Mouse (Mus musculus) adrenal gland, postnatal 14 days (tissue): ENCODE measurements around the gene Tmem144. TPM values are rescaled to one million over a fixed set of nuclear protein-coding genes. Genes with fewer than 3 reads are reported as not detected.

Experiments
- DNase-seq: peaks from one replicate; pipeline ENCODE4 v3.0.0; 2021; ENCODE audit warnings: mixed read lengths
- total RNA-seq: library from RNA; stranded (reverse); gene quantifications from 2 replicates; pipeline ENCODE4 v1.2.3, GENCODE M21; 2021

Tmem144 gene
- total RNA-seq, 1 experiment from 2014 or later = 11.0 TPM

- peak; percentile 55 for DNase-seq
These were observed 12.3 kb upstream of the Tmem144 start for GRCm38 (mm10) chr3:79864824-79865223.

- DNase-seq = no peak
These were observed 5.6 kb upstream of the Tmem144 start for GRCm38 (mm10) chr3:79858221-79858620.

- DNase-seq = no peak
These were observed 5.2 kb upstream of the Tmem144 start for GRCm38 (mm10) chr3:79857780-79858179.

- DNase-seq = no peak
These were observed 465 bp downstream of the Tmem144 start for GRCm38 (mm10) chr3:79852108-79852507.

GRCm38 (mm10) chr3:79850656-79851055 is 1.9 kb downstream of the Tmem144 start:
- DNase-seq = no peak

- no peak for DNase-seq
These were observed 3.0 kb downstream of the Tmem144 start for GRCm38 (mm10) chr3:79849621-79850020.

- DNase-seq = no peak
These were observed 3.7 kb downstream of the Tmem144 start for GRCm38 (mm10) chr3:79848841-79849240.

GRCm38 (mm10) chr3:79846633-79847032 is 5.9 kb downstream of the Tmem144 start:
- DNase-seq = no peak

- DNase-seq = no peak
These were observed 8.6 kb downstream of the Tmem144 start for GRCm38 (mm10) chr3:79843999-79844398.

- DNase-seq = peak; percentile 79
These were observed 10.0 kb downstream of the Tmem144 start for GRCm38 (mm10) chr3:79842616-79843016.

- DNase-seq = peak; percentile 74
These were observed 10.4 kb downstream of the Tmem144 start for GRCm38 (mm10) chr3:79842165-79842564.

GRCm38 (mm10) chr3:79841475-79841874 is 11.1 kb downstream of the Tmem144 start:
- no peak for DNase-seq

GRCm38 (mm10) chr3:79838751-79839150 is 13.8 kb downstream of the Tmem144 start:
- peak; percentile 33 for DNase-seq

GRCm38 (mm10) chr3:79829289-79829688 is 23.3 kb downstream of the Tmem144 start:
- DNase-seq = no peak

- DNase-seq = peak; percentile 54
These were observed 27.3 kb downstream of the Tmem144 start for GRCm38 (mm10) chr3:79825067-79825780.

- DNase-seq = no peak
These were observed 29.4 kb downstream of the Tmem144 start for GRCm38 (mm10) chr3:79823176-79823575.

GRCm38 (mm10) chr3:79821131-79821530 is 31.4 kb downstream of the Tmem144 start:
- DNase-seq = no peak

GRCm38 (mm10) chr3:79818202-79818995 is 34.2 kb downstream of the Tmem144 start:
- no peak for DNase-seq

- no peak for DNase-seq
These were observed 36.3 kb downstream of the Tmem144 start for GRCm38 (mm10) chr3:79816229-79816628.

GRCm38 (mm10) chr3:79813814-79814490 is 38.6 kb downstream of the Tmem144 start:
- DNase-seq = peak; percentile 79

- no peak for DNase-seq
These were observed 40.5 kb downstream of the Tmem144 start for GRCm38 (mm10) chr3:79812042-79812441.

GRCm38 (mm10) chr3:79811632-79812031 is 40.9 kb downstream of the Tmem144 start:
- peak; percentile 49 for DNase-seq

GRCm38 (mm10) chr3:79810563-79810962 is 42.0 kb downstream of the Tmem144 start:
- no peak for DNase-seq
